Mouse (Mus musculus): ENCODE data around the gene Cks2. TPM values are rescaled to one million over a fixed set of nuclear protein-coding genes. Genes with fewer than 3 reads are reported as not detected.

Cks2 gene
- polyA plus RNA-seq, 1 experiment = 22.5 TPM

- H3K9me3 ChIP-seq (ENCODE audit: control insufficient read depth, low read length) = no peaks in the 10 kb centered on the region
- no peaks in the 10 kb centered on the region; the same call in 1 of the 2 replicates for H3K27me3 ChIP-seq (ENCODE audit: control insufficient read depth)
- H3K4me3 ChIP-seq (replicated peaks) = no peak overlapping the region
- TF ChIP-seq GATA1 (IDR thresholded peaks at IDR 0.05; ENCODE audit: low read length) (no peak), TAL1 (IDR thresholded peaks at IDR 0.05; ENCODE audit: low read length) (no peak)
- H3K36me3 ChIP-seq (ENCODE audit: control insufficient read depth) = no peaks in the 10 kb centered on the region
- peaks cover under 1% of the 10 kb centered on the region; the same call in 1 of the 2 replicates for H3K4me1 ChIP-seq (ENCODE audit: control insufficient read depth)
Observed at GRCm38 (mm10) chr13:51611500-51611899, 33.5 kb upstream of the Cks2 start.

- Histone ChIP-seq H3K27me3 (ENCODE audit: control insufficient read depth) (no peaks in the 10 kb centered on the region; the same call in 1 of the 2 replicates), H3K4me1 (ENCODE audit: control insufficient read depth) (peaks cover 3% of the 10 kb centered on the region; the same call in 1 of the 2 replicates), H3K36me3 (ENCODE audit: control insufficient read depth) (no peaks in the 10 kb centered on the region), H3K4me3 (replicated peaks) (no peak overlapping the region), H3K9me3 (ENCODE audit: control insufficient read depth, low read length) (no peaks in the 10 kb centered on the region)
- TF ChIP-seq TAL1 (IDR thresholded peaks at IDR 0.05; ENCODE audit: low read length) (no peak), GATA1 (IDR thresholded peaks at IDR 0.05; ENCODE audit: low read length) (no peak)
Observed at GRCm38 (mm10) chr13:51615815-51616214, 29.2 kb upstream of the Cks2 start.

GRCm38 (mm10) chr13:51616417-51617044, 28.5 kb upstream of the Cks2 start:
- Histone ChIP-seq H3K4me1 (ENCODE audit: control insufficient read depth) (peaks cover 3% of the 10 kb centered on the region; the same call in 1 of the 2 replicates), H3K4me3 (replicated peaks) (no peak overlapping the region), H3K9me3 (ENCODE audit: control insufficient read depth, low read length) (no peaks in the 10 kb centered on the region), H3K27me3 (ENCODE audit: control insufficient read depth) (no peaks in the 10 kb centered on the region; the same call in 1 of the 2 replicates), H3K36me3 (ENCODE audit: control insufficient read depth) (no peaks in the 10 kb centered on the region)
- TF ChIP-seq GATA1 (IDR thresholded peaks at IDR 0.05; ENCODE audit: low read length) = no peak
- TF ChIP-seq TAL1 (IDR thresholded peaks at IDR 0.05; ENCODE audit: low read length) = no peak

GRCm38 (mm10) chr13:51617306-51617705, 27.7 kb upstream of the Cks2 start:
- Histone ChIP-seq H3K9me3 (ENCODE audit: control insufficient read depth, low read length) (no peaks in the 10 kb centered on the region), H3K36me3 (ENCODE audit: control insufficient read depth) (no peaks in the 10 kb centered on the region), H3K4me3 (replicated peaks) (no peak overlapping the region), H3K4me1 (ENCODE audit: control insufficient read depth) (peaks cover 3% of the 10 kb centered on the region; the same call in 1 of the 2 replicates), H3K27me3 (ENCODE audit: control insufficient read depth) (no peaks in the 10 kb centered on the region; the same call in 1 of the 2 replicates)
- TF ChIP-seq TAL1 (IDR thresholded peaks at IDR 0.05; ENCODE audit: low read length) (no peak), GATA1 (IDR thresholded peaks at IDR 0.05; ENCODE audit: low read length) (no peak)

GRCm38 (mm10) chr13:51617861-51618260, 27.2 kb upstream of the Cks2 start:
- no peaks in the 10 kb centered on the region; the same call in 1 of the 2 replicates for H3K27me3 ChIP-seq (ENCODE audit: control insufficient read depth)
- H3K4me3 ChIP-seq (replicated peaks) = no peak overlapping the region
- no peaks in the 10 kb centered on the region for H3K9me3 ChIP-seq (ENCODE audit: control insufficient read depth, low read length)
- no peaks in the 10 kb centered on the region for H3K36me3 ChIP-seq (ENCODE audit: control insufficient read depth)
- H3K4me1 ChIP-seq (ENCODE audit: control insufficient read depth) = peaks cover 3% of the 10 kb centered on the region; the same call in 1 of the 2 replicates
- TF ChIP-seq TAL1 (IDR thresholded peaks at IDR 0.05; ENCODE audit: low read length) = no peak
- TF ChIP-seq GATA1 (IDR thresholded peaks at IDR 0.05; ENCODE audit: low read length) = no peak

- TF ChIP-seq TAL1 (IDR thresholded peaks at IDR 0.05; ENCODE audit: low read length) = no peak
- no peak for TF ChIP-seq GATA1 (IDR thresholded peaks at IDR 0.05; ENCODE audit: low read length)
- H3K4me1 ChIP-seq (ENCODE audit: control insufficient read depth) = peaks cover 3% of the 10 kb centered on the region; the same call in 1 of the 2 replicates
- H3K27me3 ChIP-seq (ENCODE audit: control insufficient read depth) = no peaks in the 10 kb centered on the region; the same call in 1 of the 2 replicates
- no peak overlapping the region for H3K4me3 ChIP-seq (replicated peaks)
- H3K36me3 ChIP-seq (ENCODE audit: control insufficient read depth) = no peaks in the 10 kb centered on the region
- no peaks in the 10 kb centered on the region for H3K9me3 ChIP-seq (ENCODE audit: control insufficient read depth, low read length)
Observed at GRCm38 (mm10) chr13:51618602-51619001, 26.4 kb upstream of the Cks2 start.

GRCm38 (mm10) chr13:51622626-51623025, 22.4 kb upstream of the Cks2 start:
- Histone ChIP-seq H3K4me3 (replicated peaks) (no peak overlapping the region), H3K4me1 (ENCODE audit: control insufficient read depth) (no peaks in the 10 kb centered on the region), H3K36me3 (ENCODE audit: control insufficient read depth) (no peaks in the 10 kb centered on the region), H3K9me3 (ENCODE audit: control insufficient read depth, low read length) (no peaks in the 10 kb centered on the region), H3K27me3 (ENCODE audit: control insufficient read depth) (no peaks in the 10 kb centered on the region)
- TF ChIP-seq GATA1 (IDR thresholded peaks at IDR 0.05; ENCODE audit: low read length) (no peak), TAL1 (IDR thresholded peaks at IDR 0.05; ENCODE audit: low read length) (no peak)

- Histone ChIP-seq H3K36me3 (ENCODE audit: control insufficient read depth) (no peaks in the 10 kb centered on the region), H3K4me3 (replicated peaks) (no peak overlapping the region), H3K9me3 (ENCODE audit: control insufficient read depth, low read length) (no peaks in the 10 kb centered on the region), H3K4me1 (ENCODE audit: control insufficient read depth) (no peaks in the 10 kb centered on the region), H3K27me3 (ENCODE audit: control insufficient read depth) (no peaks in the 10 kb centered on the region)
- TF ChIP-seq TAL1 (IDR thresholded peaks at IDR 0.05; ENCODE audit: low read length) = no peak
- TF ChIP-seq GATA1 (IDR thresholded peaks at IDR 0.05; ENCODE audit: low read length) = no peak
Observed at GRCm38 (mm10) chr13:51623678-51624077, 21.4 kb upstream of the Cks2 start.

- Histone ChIP-seq H3K27me3 (ENCODE audit: control insufficient read depth) (no peaks in the 10 kb centered on the region), H3K36me3 (ENCODE audit: control insufficient read depth) (no peaks in the 10 kb centered on the region), H3K4me3 (replicated peaks) (no peak overlapping the region), H3K4me1 (ENCODE audit: control insufficient read depth) (peaks cover 2% of the 10 kb centered on the region; the same call in 1 of the 2 replicates), H3K9me3 (ENCODE audit: control insufficient read depth, low read length) (no peaks in the 10 kb centered on the region)
- TF ChIP-seq TAL1 (IDR thresholded peaks at IDR 0.05; ENCODE audit: low read length) (no peak), GATA1 (IDR thresholded peaks at IDR 0.05; ENCODE audit: low read length) (no peak)
Observed at GRCm38 (mm10) chr13:51628273-51628848, 16.7 kb upstream of the Cks2 start.
